Mouse (Mus musculus): ENCODE measurements around the gene Trip10.

DNA sequence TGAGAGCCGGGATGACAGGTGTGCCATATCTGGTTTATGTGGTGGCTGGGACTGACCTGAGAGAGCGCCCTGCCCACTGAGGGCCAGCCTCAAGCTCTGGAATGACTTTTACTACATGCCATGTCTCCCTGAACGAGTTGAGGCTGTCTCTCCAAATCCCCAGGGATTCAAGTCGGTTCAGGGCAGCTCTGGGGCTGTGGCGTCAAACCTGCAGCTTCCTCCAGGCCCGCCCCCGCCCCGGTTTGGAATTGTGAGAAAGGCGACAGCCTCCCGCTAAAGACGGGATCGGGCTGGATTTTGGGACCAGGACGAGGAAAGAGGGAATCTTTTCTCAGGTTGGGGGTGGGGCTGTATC is 26.7 kb downstream of the Trip10 start:
- TF ChIP-seq CTCF (IDR thresholded peaks at IDR 0.05; ENCODE audit: insufficient read depth, low read depth, low read length) (no peak), POLR2A (IDR thresholded peaks at IDR 0.05; ENCODE audit: insufficient read depth, low read depth, low read length) (no peak)
